Mouse (Mus musculus): ENCODE data around the gene Crocc2. TPM values are rescaled to one million over a fixed set of nuclear protein-coding genes. Genes with fewer than 3 reads are reported as not detected.

Gene Crocc2
- polyA plus RNA-seq, 1 experiment, result not detected

- WGBS, result 1% methylated on average over 99 of the region's 100 CpGs
- H3K4me3 ChIP-seq (ENCODE audit: insufficient read depth, low read depth, low read length), result peak within 1 kb of the TSS; percentile 45
- no peak within 1 kb of the TSS for H3K27ac ChIP-seq (ENCODE audit: insufficient read depth, low read depth, low read length)
- peak; percentile 33; the same call in 1 of the 2 replicates for TF ChIP-seq POLR2A (IDR thresholded peaks at IDR 0.05; ENCODE audit: insufficient read depth, low read depth, low read length)
- TF ChIP-seq CTCF (IDR thresholded peaks at IDR 0.05; ENCODE audit: insufficient read depth, low read depth, low read length), result no peak
- H3K4me1 ChIP-seq (ENCODE audit: control insufficient read depth, insufficient read depth, low read length), result peaks cover 14% of the 10 kb centered on the region
These were observed 67.3 kb downstream of the Crocc2 start, which contains the start of gene Sned1 for GRCm38 (mm10) chr1:93235576-93236544. Gene Sned1 (plus strand): TSS chr1:93235841.

- no peak for TF ChIP-seq POLR2A (IDR thresholded peaks at IDR 0.05; ENCODE audit: insufficient read depth, low read depth, low read length)
- TF ChIP-seq CTCF (IDR thresholded peaks at IDR 0.05; ENCODE audit: insufficient read depth, low read depth, low read length), result no peak; the same call in 1 of the 2 replicates
- peaks cover 14% of the 10 kb centered on the region for H3K4me1 ChIP-seq (ENCODE audit: control insufficient read depth, insufficient read depth, low read length)
- WGBS, result 56% methylated on average over 3 of the region's 3 CpGs
- H3K27ac ChIP-seq (ENCODE audit: insufficient read depth, low read depth, low read length), result no peak overlapping the region
- peak overlapping the region; percentile 45 for H3K4me3 ChIP-seq (ENCODE audit: insufficient read depth, low read depth, low read length)
These were observed 68.0 kb downstream of the Crocc2 start for GRCm38 (mm10) chr1:93236545-93236924.

- 98% methylated on average over 10 of the region's 10 CpGs for WGBS
- Histone ChIP-seq H3K4me1 (ENCODE audit: control insufficient read depth, insufficient read depth, low read length) (peaks cover 14% of the 10 kb centered on the region), H3K4me3 (ENCODE audit: insufficient read depth, low read depth, low read length) (no peak overlapping the region), H3K27ac (ENCODE audit: insufficient read depth, low read depth, low read length) (no peak overlapping the region)
- TF ChIP-seq CTCF (IDR thresholded peaks at IDR 0.05; ENCODE audit: insufficient read depth, low read depth, low read length) (no peak), POLR2A (IDR thresholded peaks at IDR 0.05; ENCODE audit: insufficient read depth, low read depth, low read length) (no peak)
These were observed 69.2 kb downstream of the Crocc2 start for GRCm38 (mm10) chr1:93237676-93238075.

DNA sequence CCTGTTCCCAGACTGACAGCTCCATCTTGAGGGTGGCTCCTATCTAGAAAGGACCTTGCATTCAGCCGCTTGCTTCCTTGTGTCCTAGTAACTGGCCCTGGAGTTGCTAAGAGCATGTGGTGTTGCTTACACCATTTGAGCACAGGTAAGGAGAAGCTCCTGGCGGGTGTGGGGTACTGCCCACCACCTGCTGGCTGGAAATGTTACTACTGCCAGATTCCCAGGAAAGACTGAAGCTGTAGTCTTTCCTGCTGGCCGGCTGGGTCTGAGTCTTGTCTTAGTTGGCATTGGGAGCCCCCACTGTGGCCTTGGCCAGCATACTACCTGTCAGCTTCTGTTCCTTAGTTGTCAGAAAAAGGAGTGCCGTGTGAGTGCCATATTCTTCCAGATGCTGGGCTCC is 69.7 kb downstream of the Crocc2 start:
- TF ChIP-seq POLR2A (IDR thresholded peaks at IDR 0.05; ENCODE audit: insufficient read depth, low read depth, low read length), result no peak
- TF ChIP-seq CTCF (IDR thresholded peaks at IDR 0.05; ENCODE audit: insufficient read depth, low read depth, low read length), result no peak
- H3K4me1 ChIP-seq (ENCODE audit: control insufficient read depth, insufficient read depth, low read length), result peaks cover 14% of the 10 kb centered on the region
- no peak overlapping the region for H3K27ac ChIP-seq (ENCODE audit: insufficient read depth, low read depth, low read length)
- WGBS, result 72% methylated on average over 4 of the region's 4 CpGs
- no peak overlapping the region for H3K4me3 ChIP-seq (ENCODE audit: insufficient read depth, low read depth, low read length)

DNA sequence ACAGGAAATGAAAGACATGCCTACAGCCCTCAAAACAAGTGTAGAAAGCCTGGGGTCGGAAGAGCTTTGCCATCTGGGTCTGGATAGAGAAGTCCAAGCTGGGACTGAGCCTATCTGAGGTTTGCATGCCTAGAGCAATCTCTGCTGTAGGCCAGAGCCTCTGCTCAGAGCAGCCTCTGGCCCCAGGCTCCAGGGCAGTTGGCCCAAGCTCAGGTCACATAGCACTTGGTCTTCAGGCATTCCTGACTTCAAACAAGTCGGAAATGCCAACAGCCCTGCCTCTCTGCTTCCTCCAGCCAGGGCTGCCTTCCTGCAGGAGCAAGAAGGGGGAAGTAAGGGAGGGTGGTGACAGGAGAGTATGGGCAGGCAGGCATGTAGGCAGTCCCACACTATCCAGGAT is 77.4 kb downstream of the Crocc2 start:
- TF ChIP-seq POLR2A (IDR thresholded peaks at IDR 0.05; ENCODE audit: insufficient read depth, low read depth, low read length), result no peak
- no peak for TF ChIP-seq CTCF (IDR thresholded peaks at IDR 0.05; ENCODE audit: insufficient read depth, low read depth, low read length)
- Histone ChIP-seq H3K27ac (ENCODE audit: insufficient read depth, low read depth, low read length) (no peak overlapping the region), H3K4me1 (ENCODE audit: control insufficient read depth, insufficient read depth, low read length) (no peaks in the 10 kb centered on the region), H3K4me3 (ENCODE audit: insufficient read depth, low read depth, low read length) (no peak overlapping the region)
- 72% methylated on average over 2 of the region's 2 CpGs for WGBS

DNA sequence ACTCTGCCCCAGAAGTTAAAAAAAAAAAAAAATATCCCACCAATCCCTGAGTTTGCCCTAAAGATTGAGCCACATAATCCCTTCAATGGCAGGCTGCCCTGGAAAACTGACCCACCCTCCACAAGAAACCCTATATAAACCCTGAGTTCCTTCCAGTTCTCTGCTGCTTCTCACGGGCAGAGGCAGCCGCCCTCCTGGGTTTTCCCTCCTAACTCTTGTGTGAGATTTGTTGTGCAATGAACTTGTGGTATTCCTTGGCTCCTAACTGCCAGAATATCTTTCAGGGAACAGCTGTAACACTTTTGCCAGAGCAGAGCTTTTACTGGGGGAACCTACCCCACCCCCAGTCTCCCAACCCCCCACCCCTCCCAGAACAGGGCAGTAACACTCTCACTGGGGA is 84.1 kb downstream of the Crocc2 start:
- WGBS, result 74% methylated on average over 2 of the region's 2 CpGs

DNA sequence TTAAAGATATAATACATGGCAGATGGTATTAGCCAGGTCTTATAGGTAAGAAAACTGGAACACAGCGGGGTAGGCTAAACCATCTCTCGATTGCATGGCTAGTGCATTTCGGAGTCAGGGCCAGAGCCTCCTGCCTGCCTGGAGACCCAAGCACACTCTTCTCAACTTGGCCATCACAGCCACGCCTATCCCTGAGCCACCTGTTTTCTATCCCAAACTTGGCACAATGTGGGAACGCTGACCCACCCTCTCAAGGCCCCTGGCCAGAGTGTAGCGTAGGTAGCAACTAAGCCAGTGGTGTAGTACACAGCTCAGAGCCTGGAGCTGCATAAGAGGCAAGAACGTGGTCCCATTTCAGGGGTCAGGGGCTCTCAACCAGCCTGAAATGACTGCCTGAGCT is 87.2 kb downstream of the Crocc2 start:
- H3K27ac ChIP-seq (ENCODE audit: insufficient read depth, low read depth, low read length), result no peak overlapping the region
- no peaks in the 10 kb centered on the region for H3K4me1 ChIP-seq (ENCODE audit: control insufficient read depth, insufficient read depth, low read length)
- no peak overlapping the region for H3K4me3 ChIP-seq (ENCODE audit: insufficient read depth, low read depth, low read length)
- 95% methylated on average over 7 of the region's 7 CpGs for WGBS
- TF ChIP-seq CTCF (IDR thresholded peaks at IDR 0.05; ENCODE audit: insufficient read depth, low read depth, low read length), result no peak
- TF ChIP-seq POLR2A (IDR thresholded peaks at IDR 0.05; ENCODE audit: insufficient read depth, low read depth, low read length), result no peak

More for the DNA sequence above, 84.1 kb downstream of the Crocc2 start:
- no peak for TF ChIP-seq CTCF (IDR thresholded peaks at IDR 0.05; ENCODE audit: insufficient read depth, low read depth, low read length)
- TF ChIP-seq POLR2A (IDR thresholded peaks at IDR 0.05; ENCODE audit: insufficient read depth, low read depth, low read length), result no peak
- Histone ChIP-seq H3K4me3 (ENCODE audit: insufficient read depth, low read depth, low read length) (no peak overlapping the region), H3K4me1 (ENCODE audit: control insufficient read depth, insufficient read depth, low read length) (no peaks in the 10 kb centered on the region), H3K27ac (ENCODE audit: insufficient read depth, low read depth, low read length) (no peak overlapping the region)

- Histone ChIP-seq H3K4me3 (ENCODE audit: insufficient read depth, low read depth, low read length) (no peak overlapping the region), H3K27ac (ENCODE audit: insufficient read depth, low read depth, low read length) (no peak overlapping the region), H3K4me1 (ENCODE audit: control insufficient read depth, insufficient read depth, low read length) (no peaks in the 10 kb centered on the region)
- WGBS, result 90% methylated on average over 1 of the region's 1 CpGs
- TF ChIP-seq CTCF (IDR thresholded peaks at IDR 0.05; ENCODE audit: insufficient read depth, low read depth, low read length) (no peak), POLR2A (IDR thresholded peaks at IDR 0.05; ENCODE audit: insufficient read depth, low read depth, low read length) (no peak)
These were observed 89.0 kb downstream of the Crocc2 start for GRCm38 (mm10) chr1:93257560-93257959.

- no peak overlapping the region for H3K4me3 ChIP-seq (ENCODE audit: insufficient read depth, low read depth, low read length)
- H3K27ac ChIP-seq (ENCODE audit: insufficient read depth, low read depth, low read length), result no peak overlapping the region
- no peak for TF ChIP-seq POLR2A (IDR thresholded peaks at IDR 0.05; ENCODE audit: insufficient read depth, low read depth, low read length)
- no peak for TF ChIP-seq CTCF (IDR thresholded peaks at IDR 0.05; ENCODE audit: insufficient read depth, low read depth, low read length)
- 31% methylated on average over 3 of the region's 3 CpGs for WGBS
- H3K4me1 ChIP-seq (ENCODE audit: control insufficient read depth, insufficient read depth, low read length), result no peaks in the 10 kb centered on the region
These were observed 98.7 kb downstream of the Crocc2 start for GRCm38 (mm10) chr1:93267207-93267606.
